Mouse (Mus musculus) forebrain, embryonic 12.5 days (tissue): ENCODE data around the gene Nes. TPM values are rescaled to one million over a fixed set of nuclear protein-coding genes. Genes with fewer than 3 reads are reported as not detected.

Experiments
- ATAC-seq: fragments of 200-750 bp; cut with Nextera tagmentation; 2 replicates; pipeline ENCODE4 v1.8.0; 2017; ENCODE audit warnings: moderate TSS enrichment; ENCODE audit not compliant: low FRiP score
- H3K27ac ChIP-seq: fragments of 300-500 bp; sonication (generic); 2 replicates; pipeline ENCODE4 v1.5.1; 2016; ENCODE audit warnings: mild to moderate bottlenecking
- H3K27me3 ChIP-seq: fragments of 300-500 bp; sonication (generic); 2 replicates; pipeline ENCODE4 v1.6.1; 2016; ENCODE audit warnings: mild to moderate bottlenecking
- H3K36me3 ChIP-seq: fragments of 300-500 bp; sonication (generic); replicated peaks from 2 replicates; pipeline ENCODE4 v1.6.1; 2016; ENCODE audit warnings: mild to moderate bottlenecking
- H3K4me1 ChIP-seq: fragments of 300-500 bp; sonication (generic); 2 replicates; pipeline ENCODE4 v1.6.1; 2016
- H3K4me2 ChIP-seq: fragments of 300-500 bp; sonication (generic); 2 replicates; pipeline ENCODE4 v1.6.1; 2016; ENCODE audit warnings: mild to moderate bottlenecking, moderate library complexity
- H3K4me3 ChIP-seq: fragments of 300-500 bp; sonication (generic); replicated peaks from 2 replicates; pipeline ENCODE4 v1.5.1; 2016; ENCODE audit warnings: mild to moderate bottlenecking
- H3K9ac ChIP-seq: fragments of 300-500 bp; sonication (generic); 2 replicates; pipeline ENCODE4 v1.6.1; 2016; ENCODE audit warnings: mild to moderate bottlenecking
- H3K9me3 ChIP-seq: fragments of 300-500 bp; sonication (generic); 2 replicates; pipeline ENCODE4 v1.6.1; 2016
- WGBS: fragments of 180-500 bp; shearing (Covaris S2); methylation state at CpG from one replicate; pipeline ENCODE4 v1.1.7; 2016; 5-methylcytosine and 5-hydroxymethylcytosine counted together
- polyA plus RNA-seq: library from polyadenylated mRNA; unstranded; fragments of >200 nt; fragmentation: Nextera tagmentation; extraction: Ambion mirVana; gene quantifications from 2 replicates; pipeline ENCODE4 v1.2.1, GENCODE M21; 2016

Nes gene
- polyA plus RNA-seq, 1 experiment from 2014 or later = 148 TPM

GRCm38 (mm10) chr3:87958056-87958455 lies 12.8 kb upstream of the Nes start:
- Histone ChIP-seq H3K4me1 (peaks cover 31% of the 10 kb centered on the region), H3K27me3 (no peaks in the 10 kb centered on the region), H3K9me3 (no peaks in the 10 kb centered on the region), H3K27ac (peak overlapping the region; percentile 2; the same call in 1 of the 2 replicates), H3K4me3 (no peak overlapping the region), H3K9ac (0 out of 2 replicates have a peak overlapping the region, but pooled peaks have one; percentile 18), H3K36me3 (peaks cover 16% of the 10 kb centered on the region; the same call in 1 of the 2 replicates), H3K4me2 (no peak overlapping the region)
- 0% methylated on average over 1 of the region's 1 CpGs for WGBS
- ATAC-seq = no peak

- Histone ChIP-seq H3K4me1 (peaks cover 31% of the 10 kb centered on the region), H3K27me3 (no peaks in the 10 kb centered on the region), H3K4me2 (no peak overlapping the region), H3K27ac (peak overlapping the region; percentile 2; the same call in 1 of the 2 replicates), H3K9ac (0 out of 2 replicates have a peak overlapping the region, but pooled peaks have one; percentile 18), H3K9me3 (no peaks in the 10 kb centered on the region), H3K4me3 (no peak overlapping the region), H3K36me3 (peaks cover 12% of the 10 kb centered on the region; the same call in 1 of the 2 replicates)
- WGBS = 26% methylated on average over 4 of the region's 4 CpGs
- no peak for ATAC-seq
Observed at GRCm38 (mm10) chr3:87958476-87958875, 12.4 kb upstream of the Nes start.

GRCm38 (mm10) chr3:87958967-87959366 lies 11.9 kb upstream of the Nes start:
- no peaks in the 10 kb centered on the region for H3K27me3 ChIP-seq
- H3K36me3 ChIP-seq = 0 out of 2 replicates have a peak, but pooled peaks cover 7% of the 10 kb centered on the region
- no peak overlapping the region for H3K4me2 ChIP-seq
- peaks cover 31% of the 10 kb centered on the region for H3K4me1 ChIP-seq
- H3K9ac ChIP-seq = no peak overlapping the region
- no peak overlapping the region for H3K4me3 ChIP-seq
- WGBS = 24% methylated on average over 1 of the region's 1 CpGs
- 0 out of 2 replicates have a peak overlapping the region, but pooled peaks have one; percentile 97 for H3K27ac ChIP-seq
- no peak for ATAC-seq
- H3K9me3 ChIP-seq = no peaks in the 10 kb centered on the region

- no peak overlapping the region for H3K9ac ChIP-seq
- no peaks in the 10 kb centered on the region for H3K9me3 ChIP-seq
- peaks cover 31% of the 10 kb centered on the region for H3K4me1 ChIP-seq
- 71% methylated on average over 7 of the region's 7 CpGs for WGBS
- peak overlapping the region; percentile 97 for H3K27ac ChIP-seq
- no peak for ATAC-seq
- H3K4me3 ChIP-seq = no peak overlapping the region
- H3K27me3 ChIP-seq = no peaks in the 10 kb centered on the region
- 0 out of 2 replicates have a peak, but pooled peaks cover 3% of the 10 kb centered on the region for H3K36me3 ChIP-seq
- no peak overlapping the region for H3K4me2 ChIP-seq
Observed at GRCm38 (mm10) chr3:87959371-87959770, 11.5 kb upstream of the Nes start.

- H3K4me3 ChIP-seq = peak overlapping the region; percentile 32
- H3K27ac ChIP-seq = peak overlapping the region; percentile 97
- ATAC-seq = no peak
- no peaks in the 10 kb centered on the region for H3K36me3 ChIP-seq
- no peaks in the 10 kb centered on the region for H3K27me3 ChIP-seq
- WGBS = 2% methylated on average over 10 of the region's 10 CpGs
- peak overlapping the region; percentile 65 for H3K4me2 ChIP-seq
- H3K4me1 ChIP-seq = peaks cover 31% of the 10 kb centered on the region
- H3K9ac ChIP-seq = peak overlapping the region; percentile 41
- no peaks in the 10 kb centered on the region for H3K9me3 ChIP-seq
Observed at GRCm38 (mm10) chr3:87960191-87960585, 10.7 kb upstream of the Nes start.

- Histone ChIP-seq H3K9me3 (no peaks in the 10 kb centered on the region), H3K4me2 (peak overlapping the region; percentile 65), H3K36me3 (no peaks in the 10 kb centered on the region), H3K9ac (peak overlapping the region; percentile 41), H3K27ac (peak overlapping the region; percentile 97), H3K4me3 (peak overlapping the region; percentile 32), H3K27me3 (no peaks in the 10 kb centered on the region), H3K4me1 (peaks cover 31% of the 10 kb centered on the region)
- 1% methylated on average over 27 of the region's 27 CpGs for WGBS
- ATAC-seq = peak; percentile 96
Observed at GRCm38 (mm10) chr3:87960586-87961191, 10.2 kb upstream of the Nes start.

- Histone ChIP-seq H3K27me3 (no peaks in the 10 kb centered on the region), H3K9ac (peak overlapping the region; percentile 92), H3K9me3 (no peaks in the 10 kb centered on the region), H3K36me3 (peaks cover 2% of the 10 kb centered on the region), H3K4me3 (peak overlapping the region; percentile 75), H3K4me2 (peak overlapping the region; percentile 83), H3K27ac (peak overlapping the region; percentile 94), H3K4me1 (peaks cover 53% of the 10 kb centered on the region)
- ATAC-seq = no peak
- WGBS = 0% methylated on average over 21 of the region's 21 CpGs
Observed at GRCm38 (mm10) chr3:87970184-87970938, 517 bp upstream of the Nes start.

- under 1% methylated on average over 59 of the region's 60 CpGs for WGBS
Observed at GRCm38 (mm10) chr3:87971489-87972202, 768 bp downstream of the Nes start.

GRCm38 (mm10) chr3:87972203-87972664 lies 1.4 kb downstream of the Nes start:
- H3K9ac ChIP-seq = peak overlapping the region; percentile 92
- no peaks in the 10 kb centered on the region for H3K9me3 ChIP-seq
- peak overlapping the region; percentile 94 for H3K27ac ChIP-seq
- no peak for ATAC-seq
- H3K4me2 ChIP-seq = peak overlapping the region; percentile 83
- H3K36me3 ChIP-seq = peaks cover 20% of the 10 kb centered on the region
- peaks cover 57% of the 10 kb centered on the region for H3K4me1 ChIP-seq
- H3K27me3 ChIP-seq = no peaks in the 10 kb centered on the region
- H3K4me3 ChIP-seq = peak overlapping the region; percentile 75
- 4% methylated on average over 8 of the region's 8 CpGs for WGBS

More at GRCm38 (mm10) chr3:87971489-87972202, 768 bp downstream of the Nes start:
- peak; percentile 5 for ATAC-seq
- peaks cover 14% of the 10 kb centered on the region for H3K36me3 ChIP-seq
- H3K27ac ChIP-seq = peak overlapping the region; percentile 94
- no peaks in the 10 kb centered on the region for H3K27me3 ChIP-seq
- no peaks in the 10 kb centered on the region for H3K9me3 ChIP-seq
- peak overlapping the region; percentile 92 for H3K9ac ChIP-seq
- H3K4me1 ChIP-seq = peaks cover 57% of the 10 kb centered on the region
- H3K4me2 ChIP-seq = peak overlapping the region; percentile 83
- peak overlapping the region; percentile 75 for H3K4me3 ChIP-seq

- ATAC-seq = no peak
- 14% methylated on average over 5 of the region's 5 CpGs for WGBS
- peaks cover 26% of the 10 kb centered on the region for H3K36me3 ChIP-seq
Observed at GRCm38 (mm10) chr3:87972776-87973175, 1.9 kb downstream of the Nes start.

GRCm38 (mm10) chr3:87973593-87974380 lies 2.9 kb downstream of the Nes start:
- peaks cover 68% of the 10 kb centered on the region for H3K4me1 ChIP-seq
- H3K36me3 ChIP-seq = peaks cover 36% of the 10 kb centered on the region
- H3K4me2 ChIP-seq = peak overlapping the region; percentile 83
- H3K27me3 ChIP-seq = no peaks in the 10 kb centered on the region
- H3K4me3 ChIP-seq = peak overlapping the region; percentile 75
- peak overlapping the region; percentile 92 for H3K9ac ChIP-seq
- peak; percentile 18 for ATAC-seq
- 9% methylated on average over 14 of the region's 14 CpGs for WGBS
- H3K27ac ChIP-seq = peak overlapping the region; percentile 94
- H3K9me3 ChIP-seq = no peaks in the 10 kb centered on the region

More at GRCm38 (mm10) chr3:87972776-87973175, 1.9 kb downstream of the Nes start:
- H3K4me3 ChIP-seq = peak overlapping the region; percentile 75
- no peaks in the 10 kb centered on the region for H3K27me3 ChIP-seq
- H3K9ac ChIP-seq = peak overlapping the region; percentile 92
- no peaks in the 10 kb centered on the region for H3K9me3 ChIP-seq
- peaks cover 61% of the 10 kb centered on the region for H3K4me1 ChIP-seq
- H3K27ac ChIP-seq = peak overlapping the region; percentile 94
- H3K4me2 ChIP-seq = peak overlapping the region; percentile 83
